Mouse (Mus musculus) liver, embryonic 15.5 days (tissue): ENCODE measurements at regions not wholly inside any gene's neighbourhood (a gene's known extent, or its start where the extent isn't known, plus 50 kb on each side); places are given as distances from the start of the nearest gene placed in this dataset.
A peak's percentile ranks its signal among the peaks of the same experiment; 100 is the strongest.

ENCODE experiments used
- ATAC-seq: fragments of 200-750 bp; cut with Nextera tagmentation; 2 replicates; pipeline ENCODE4 v1.8.0; 2017; ENCODE audit warnings: moderate number of reproducible peaks, mild to moderate bottlenecking, moderate library complexity; ENCODE audit not compliant: insufficient read depth
- H3K27ac ChIP-seq: fragments of 300-500 bp; sonication (generic); replicated peaks from 2 replicates; pipeline ENCODE4 v1.5.1; 2015; ENCODE audit warnings: mild to moderate bottlenecking, inconsistent platforms
- H3K27me3 ChIP-seq: fragments of 300-500 bp; sonication (generic); 2 replicates; pipeline ENCODE4 v1.6.1; 2015; ENCODE audit warnings: mild to moderate bottlenecking, inconsistent platforms
- H3K36me3 ChIP-seq: fragments of 300-500 bp; sonication (generic); replicated peaks from 2 replicates; pipeline ENCODE4 v1.6.1; 2015; ENCODE audit warnings: moderate library complexity, mild to moderate bottlenecking, inconsistent platforms
- H3K4me1 ChIP-seq: fragments of 300-500 bp; sonication (generic); replicated peaks from 2 replicates; pipeline ENCODE4 v1.6.1; 2015; ENCODE audit warnings: inconsistent platforms
- H3K4me2 ChIP-seq: fragments of 300-500 bp; sonication (generic); 2 replicates; pipeline ENCODE4 v1.6.1; 2015; ENCODE audit warnings: moderate library complexity, mild to moderate bottlenecking, inconsistent platforms
- H3K4me3 ChIP-seq: fragments of 300-500 bp; sonication (generic); replicated peaks from 2 replicates; pipeline ENCODE4 v1.5.1; 2015; ENCODE audit warnings: mild to moderate bottlenecking, inconsistent platforms
- H3K9ac ChIP-seq: fragments of 300-500 bp; sonication (generic); 2 replicates; pipeline ENCODE4 v1.6.1; 2015; ENCODE audit warnings: moderate library complexity, mild to moderate bottlenecking, inconsistent platforms
- H3K9me3 ChIP-seq: fragments of 300-500 bp; sonication (generic); replicated peaks from 2 replicates; pipeline ENCODE4 v1.6.1; 2016; ENCODE audit warnings: inconsistent platforms
- WGBS: fragments of 180-500 bp; shearing (Covaris S2); methylation state at CpG from one replicate; pipeline ENCODE4 v1.1.7; 2015; ENCODE audit warnings: mixed read lengths; ENCODE audit not compliant: insufficient replicate concordance; 5-methylcytosine and 5-hydroxymethylcytosine counted together

- WGBS, result 36% methylated on average over 2 of the region's 2 CpGs
- Histone ChIP-seq H3K36me3 (no peaks in the 10 kb centered on the region), H3K9ac (no peak overlapping the region), H3K4me1 (peaks cover 40% of the 10 kb centered on the region), H3K9me3 (no peaks in the 10 kb centered on the region), H3K27me3 (peaks cover 12% of the 10 kb centered on the region), H3K27ac (no peak overlapping the region), H3K4me2 (no peak overlapping the region), H3K4me3 (no peak overlapping the region)
- no peak for ATAC-seq
These were observed 57.6 kb upstream of the Exoc6 start for GRCm38 (mm10) chr19:37492572-37492971.

GRCm38 (mm10) chr19:37493378-37493777, 56.8 kb upstream of the Exoc6 start:
- no peak overlapping the region for H3K4me2 ChIP-seq
- no peak overlapping the region for H3K9ac ChIP-seq
- no peak overlapping the region for H3K27ac ChIP-seq
- H3K36me3 ChIP-seq, result no peaks in the 10 kb centered on the region
- 0 out of 2 replicates have a peak, but pooled peaks have one; percentile 14 for ATAC-seq
- H3K4me3 ChIP-seq, result no peak overlapping the region
- WGBS, result 29% methylated on average over 9 of the region's 9 CpGs
- peaks cover 32% of the 10 kb centered on the region for H3K4me1 ChIP-seq
- peaks cover 12% of the 10 kb centered on the region for H3K27me3 ChIP-seq
- no peaks in the 10 kb centered on the region for H3K9me3 ChIP-seq

DNA sequence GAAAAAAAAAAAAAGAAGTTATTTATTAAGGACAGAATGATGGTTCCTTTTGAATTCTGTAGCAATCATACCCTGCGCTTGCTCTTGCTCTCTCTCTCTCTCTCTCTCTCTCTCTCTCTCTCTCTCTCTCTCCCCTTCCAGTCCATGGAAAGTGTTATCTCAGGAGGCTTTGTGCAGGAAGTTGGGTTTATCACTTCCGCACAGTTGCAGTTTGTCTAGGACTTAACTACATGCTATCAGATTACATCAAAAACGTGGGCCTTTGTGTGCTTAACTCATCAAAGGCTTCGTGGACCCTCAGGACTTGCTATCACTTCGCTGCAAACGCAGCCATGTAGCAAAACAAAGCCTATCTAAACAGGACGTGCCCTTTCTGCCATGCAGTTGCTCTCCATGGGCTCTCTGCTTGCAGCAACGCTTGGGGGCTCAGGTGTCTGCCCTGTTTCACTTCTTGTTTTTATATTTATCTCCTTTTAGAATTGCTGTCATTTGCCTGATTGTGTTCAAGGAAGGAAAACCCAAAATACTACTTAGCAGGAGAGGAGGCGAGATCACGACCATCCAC, 56.2 kb upstream of the Exoc6 start:
- peak; percentile 77 for ATAC-seq
- no peak overlapping the region for H3K4me3 ChIP-seq
- WGBS, result 7% methylated on average over 10 of the region's 10 CpGs
- H3K27me3 ChIP-seq, result peaks cover 12% of the 10 kb centered on the region
- H3K4me1 ChIP-seq, result peaks cover 32% of the 10 kb centered on the region
- H3K4me2 ChIP-seq, result peak overlapping the region; percentile 44
- H3K27ac ChIP-seq, result peak overlapping the region; percentile 43; the same call in 1 of the 2 replicates
- H3K9me3 ChIP-seq, result no peaks in the 10 kb centered on the region
- H3K9ac ChIP-seq, result peak overlapping the region; percentile 6; the same call in 1 of the 2 replicates
- H3K36me3 ChIP-seq, result no peaks in the 10 kb centered on the region

GRCm38 (mm10) chr19:37494806-37495205, 55.4 kb upstream of the Exoc6 start:
- H3K27me3 ChIP-seq, result peaks cover 12% of the 10 kb centered on the region
- 40% methylated on average over 4 of the region's 4 CpGs for WGBS
- ATAC-seq, result no peak
- no peaks in the 10 kb centered on the region for H3K9me3 ChIP-seq
- H3K36me3 ChIP-seq, result no peaks in the 10 kb centered on the region
- peak overlapping the region; percentile 44 for H3K4me2 ChIP-seq
- H3K4me3 ChIP-seq, result no peak overlapping the region
- H3K9ac ChIP-seq, result no peak overlapping the region
- H3K27ac ChIP-seq, result peak overlapping the region; percentile 43; the same call in 1 of the 2 replicates
- peaks cover 32% of the 10 kb centered on the region for H3K4me1 ChIP-seq

GRCm38 (mm10) chr19:37495319-37496270, 54.6 kb upstream of the Exoc6 start:
- ATAC-seq, result no peak
- peak overlapping the region; percentile 49 for H3K27ac ChIP-seq

GRCm38 (mm10) chr19:37496759-37497158, 53.5 kb upstream of the Exoc6 start:
- H3K36me3 ChIP-seq, result no peaks in the 10 kb centered on the region
- WGBS, result 84% methylated on average over 8 of the region's 8 CpGs
- peaks cover 32% of the 10 kb centered on the region for H3K4me1 ChIP-seq
- no peak overlapping the region for H3K4me3 ChIP-seq
- H3K27me3 ChIP-seq, result no peaks in the 10 kb centered on the region; the same call in 1 of the 2 replicates
- no peak for ATAC-seq
- no peak overlapping the region for H3K4me2 ChIP-seq
- no peak overlapping the region for H3K9ac ChIP-seq
- H3K9me3 ChIP-seq, result no peaks in the 10 kb centered on the region
- no peak overlapping the region for H3K27ac ChIP-seq

More at GRCm38 (mm10) chr19:37495319-37496270, 54.6 kb upstream of the Exoc6 start:
- 32% methylated on average over 22 of the region's 22 CpGs for WGBS
- H3K4me3 ChIP-seq, result no peak overlapping the region
- H3K9ac ChIP-seq, result no peak overlapping the region
- peaks cover 11% of the 10 kb centered on the region for H3K27me3 ChIP-seq
- peak overlapping the region; percentile 44 for H3K4me2 ChIP-seq
- no peaks in the 10 kb centered on the region for H3K36me3 ChIP-seq
- peaks cover 32% of the 10 kb centered on the region for H3K4me1 ChIP-seq
- H3K9me3 ChIP-seq, result no peaks in the 10 kb centered on the region

GRCm38 (mm10) chr19:37497161-37497560, 53.1 kb upstream of the Exoc6 start:
- Histone ChIP-seq H3K4me3 (no peak overlapping the region), H3K4me2 (no peak overlapping the region), H3K27ac (no peak overlapping the region), H3K36me3 (no peaks in the 10 kb centered on the region), H3K9me3 (no peaks in the 10 kb centered on the region), H3K4me1 (peaks cover 30% of the 10 kb centered on the region), H3K27me3 (no peaks in the 10 kb centered on the region; the same call in 1 of the 2 replicates), H3K9ac (no peak overlapping the region)
- 87% methylated on average over 8 of the region's 8 CpGs for WGBS
- no peak for ATAC-seq

DNA sequence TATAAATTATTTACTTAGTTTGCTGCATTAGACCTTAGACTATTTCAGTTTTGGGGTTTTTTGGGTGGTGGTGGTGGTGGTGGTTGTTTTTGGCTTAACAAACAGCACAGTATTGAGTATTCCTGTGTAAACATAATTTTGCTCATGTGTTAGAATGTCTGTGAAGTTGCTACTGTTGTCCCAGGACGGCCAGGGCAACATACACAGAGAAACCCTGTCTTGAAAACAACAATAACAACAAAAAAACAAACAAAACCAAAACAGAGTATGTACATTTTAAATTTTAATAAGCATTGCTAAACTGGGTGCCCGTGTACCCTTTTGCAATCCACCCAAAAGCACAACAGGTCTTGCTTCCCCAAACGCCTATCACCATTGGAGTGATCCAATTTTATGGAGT, 51.8 kb upstream of the Exoc6 start:
- Histone ChIP-seq H3K36me3 (no peaks in the 10 kb centered on the region), H3K27ac (no peak overlapping the region), H3K9me3 (no peaks in the 10 kb centered on the region), H3K4me2 (no peak overlapping the region), H3K4me3 (no peak overlapping the region), H3K27me3 (peaks cover 2% of the 10 kb centered on the region; the same call in 1 of the 2 replicates), H3K4me1 (peaks cover 25% of the 10 kb centered on the region), H3K9ac (no peak overlapping the region)
- ATAC-seq, result no peak
- 57% methylated on average over 3 of the region's 3 CpGs for WGBS
